Mouse (Mus musculus) adrenal gland, postnatal 14 days (tissue): ENCODE data around the gene Nrn1l. TPM values are rescaled to one million over a fixed set of nuclear protein-coding genes. Genes with fewer than 3 reads are reported as not detected.

ENCODE experiments used
- total RNA-seq: library from RNA; stranded (reverse); gene quantifications from 2 replicates; pipeline ENCODE4 v1.2.3, GENCODE M21; 2021

Nrn1l gene
- total RNA-seq, 1 experiment from 2014 or later = 1.0 TPM

Other genes starting within 250 kb of the Nrn1l start
- gene Carmil2, start 207.3 kb upstream of the Nrn1l start, total RNA-seq = 3.1 and 8.1 TPM in 2 replicates
- gene Acd, start 192.5 kb upstream of the Nrn1l start, total RNA-seq = 23.3 and 23.8 TPM in 2 replicates
- 10.6 and 11.0 TPM in 2 replicates for gene Pard6a, start 192.4 kb upstream of the Nrn1l start, total RNA-seq
- not detected in 2 replicates for gene 4933405L10Rik, start 185.9 kb upstream of the Nrn1l start, total RNA-seq
- gene Enkd1, start 185.4 kb upstream of the Nrn1l start, total RNA-seq = 5.4 and 6.0 TPM in 2 replicates
- 7.8 and 11.3 TPM in 2 replicates for gene Gfod2, start 134.9 kb upstream of the Nrn1l start, total RNA-seq
- gene Ranbp10, start 66.2 kb upstream of the Nrn1l start, total RNA-seq = 27.3 and 29.8 TPM in 2 replicates
- gene Tsnaxip1, start 65.8 kb upstream of the Nrn1l start, total RNA-seq = not detected in 2 replicates
- 8.5 and 11.2 TPM in 2 replicates for gene Cenpt, start 40.3 kb upstream of the Nrn1l start, total RNA-seq
- 30.9 and 31.0 TPM in 2 replicates for gene Thap11, start 38.4 kb upstream of the Nrn1l start, total RNA-seq
- gene Nutf2, start 33.0 kb upstream of the Nrn1l start, total RNA-seq = 22.3 and 41.4 TPM in 2 replicates
- 30.1 and 33.5 TPM in 2 replicates for gene Edc4, start 12.7 kb upstream of the Nrn1l start, total RNA-seq
- gene Pskh1, start 6.9 kb downstream of the Nrn1l start, total RNA-seq = 31.0 and 32.2 TPM in 2 replicates
- gene Ctrl, start 40.3 kb downstream of the Nrn1l start, total RNA-seq = 0.59 TPM in 1 of 2 replicates, not detected in the other
- 49.2 and 65.5 TPM in 2 replicates for gene Psmb10, start 44.9 kb downstream of the Nrn1l start, total RNA-seq
- 5.3 and 54.9 TPM in 2 replicates for gene Lcat, start 49.8 kb downstream of the Nrn1l start, total RNA-seq
- 36.9 and 42.5 TPM in 2 replicates for gene Slc12a4, start 72.5 kb downstream of the Nrn1l start, total RNA-seq
- not detected in 2 replicates for gene Dpep3, start 85.9 kb downstream of the Nrn1l start, total RNA-seq
- gene Dus2, start 97.8 kb downstream of the Nrn1l start, total RNA-seq = 14.9 and 15.5 TPM in 2 replicates
- not detected in 2 replicates for gene Dpep2nb, start 112.4 kb downstream of the Nrn1l start, total RNA-seq
- gene Ddx28, start 118.3 kb downstream of the Nrn1l start, total RNA-seq = 14.2 and 14.5 TPM in 2 replicates
- 47.3 and 47.6 TPM in 2 replicates for gene Nfatc3, start 165.3 kb downstream of the Nrn1l start, total RNA-seq
- gene Esrp2, start 243.4 kb downstream of the Nrn1l start, total RNA-seq = 5.3 and 8.8 TPM in 2 replicates